Mouse (Mus musculus) CH12.LX (cell line): ENCODE results near the gene Cped1.

Source experiments
- CHD2 ChIP-seq: IDR thresholded peaks from 2 replicates; pipeline ENCODE4 v1.6.1; 2011; ENCODE audit warnings: low read length, improper control_type of control experiment
- CTCF ChIP-seq, 2 experiments: IDR thresholded peaks in 1 of 2; conservative IDR thresholded peaks in 1 of 2; 2 replicates each; pipeline ENCODE4 v1.5.1; 2011 to 2012; ENCODE audit warnings: low read depth in 2 of 2, low read length in 2 of 2, improper control_type of control experiment in 1 of 2, inconsistent platforms in 1 of 2, mild to moderate bottlenecking in 1 of 2, moderate library complexity in 1 of 2
- E2F4 ChIP-seq: IDR thresholded peaks from 2 replicates; pipeline ENCODE4 v1.6.1; 2011; ENCODE audit warnings: low read depth, low read length, improper control_type of control experiment; ENCODE audit not compliant: insufficient replicate concordance
- EP300 ChIP-seq: IDR thresholded peaks from 2 replicates; pipeline ENCODE4 v1.6.1; 2011; ENCODE audit warnings: low read length, improper control_type of control experiment
- JUND ChIP-seq: conservative IDR thresholded peaks from 2 replicates; pipeline ENCODE4 v1.6.1; 2011; ENCODE audit warnings: low read depth, low read length, improper control_type of control experiment
- MAFK ChIP-seq: IDR thresholded peaks from 2 replicates; pipeline ENCODE4 v1.6.1; 2011; ENCODE audit warnings: low read length, improper control_type of control experiment; ENCODE audit not compliant: insufficient replicate concordance
- MAX ChIP-seq: IDR thresholded peaks from 2 replicates; pipeline ENCODE4 v1.6.1; 2011; ENCODE audit warnings: low read length, improper control_type of control experiment
- POLR2A ChIP-seq: IDR thresholded peaks from 2 replicates; pipeline ENCODE4 v1.6.1; 2011; ENCODE audit warnings: low read depth, mild to moderate bottlenecking, improper control_type of control experiment, low read length
- POLR2AphosphoS2 ChIP-seq: IDR thresholded peaks from 2 replicates; pipeline ENCODE4 v1.6.1; 2011; ENCODE audit warnings: low read depth, low read length, improper control_type of control experiment
- SMC3 ChIP-seq: IDR thresholded peaks from 2 replicates; pipeline ENCODE4 v1.6.1; 2011; ENCODE audit warnings: low read depth, low read length, improper control_type of control experiment
- USF1 ChIP-seq: IDR thresholded peaks from 2 replicates; pipeline ENCODE4 v1.6.1; 2014; ENCODE audit warnings: low read depth, mild to moderate bottlenecking, inconsistent platforms, low read length, improper control_type of control experiment
- ZMIZ1 ChIP-seq: IDR thresholded peaks from 2 replicates; pipeline ENCODE4 v1.6.1; 2012; ENCODE audit warnings: low read depth, mild to moderate bottlenecking, inconsistent platforms, low read length, improper control_type of control experiment

DNA sequence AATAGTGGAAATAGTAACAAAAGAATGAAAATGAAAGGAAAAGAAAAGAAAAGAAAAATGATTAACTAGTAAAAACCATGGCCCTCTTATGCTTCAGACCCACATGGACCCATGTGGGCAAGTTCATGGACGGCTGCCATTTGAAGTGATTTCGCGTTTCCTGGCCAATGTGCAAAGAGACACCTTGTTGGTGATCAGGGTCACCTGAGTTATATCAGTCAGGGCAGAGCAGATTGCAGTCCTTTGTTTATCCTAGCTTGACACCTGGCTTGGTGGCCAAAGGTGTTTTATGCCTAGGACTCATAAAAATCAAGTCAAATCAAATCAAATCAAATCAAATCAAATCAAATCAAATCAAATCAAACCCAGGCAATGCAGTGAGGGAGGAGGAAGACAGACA lies 27.7 kb downstream of the Cped1 start:
- no peak for TF ChIP-seq ZMIZ1
- TF ChIP-seq CTCF (conservative IDR thresholded peaks at IDR 0.05 in 1 of 2, IDR thresholded peaks at IDR 0.05 in 1 of 2; ENCODE audit: low read depth in 2 of 2, low read length in 2 of 2) = no peak
- TF ChIP-seq MAFK = no peak
- no peak for TF ChIP-seq MAX
- TF ChIP-seq E2F4 = no peak
- TF ChIP-seq SMC3 = no peak
- TF ChIP-seq POLR2A = no peak
- TF ChIP-seq CHD2 = no peak
- TF ChIP-seq POLR2AphosphoS2 = no peak
- no peak for TF ChIP-seq USF1
- no peak for TF ChIP-seq EP300
- TF ChIP-seq JUND = no peak
